Mouse (Mus musculus): ENCODE data around the gene Chkb.
"Not testable (repeated sequence)": the region's sequence is repeated elsewhere in the genome, so short reads cannot be mapped to it uniquely, and the experiment has no call there.

The Chkb gene

GRCm38 (mm10) chr15:89452906-89453864, 23.5 kb upstream of the Chkb start:
- peak; percentile 71 for DNase-seq

GRCm38 (mm10) chr15:89442486-89443070, 12.9 kb upstream of the Chkb start:
- DNase-seq, result peak; percentile 68

- no peak for DNase-seq
Observed at GRCm38 (mm10) chr15:89435878-89436277, 6.2 kb upstream of the Chkb start.

- no peak for DNase-seq
Observed at GRCm38 (mm10) chr15:89434136-89434535, 4.4 kb upstream of the Chkb start.

GRCm38 (mm10) chr15:89432946-89433345, 3.2 kb upstream of the Chkb start:
- peak; percentile 27 for DNase-seq

- DNase-seq, result no peak
Observed at GRCm38 (mm10) chr15:89431806-89432205, 2.1 kb upstream of the Chkb start.

GRCm38 (mm10) chr15:89431271-89431670, 1.6 kb upstream of the Chkb start:
- DNase-seq, result no peak

- DNase-seq, result not testable (repeated sequence)
Observed at GRCm38 (mm10) chr15:89430771-89431170, 1.1 kb upstream of the Chkb start.

- DNase-seq, result no peak
Observed at GRCm38 (mm10) chr15:89430341-89430740, 633 bp upstream of the Chkb start.

GRCm38 (mm10) chr15:89428821-89429351, 822 bp downstream of the Chkb start:
- DNase-seq, result no peak

- no peak for DNase-seq
Observed at GRCm38 (mm10) chr15:89428136-89428790, 1.4 kb downstream of the Chkb start.

- DNase-seq, result no peak
Observed at GRCm38 (mm10) chr15:89426716-89427115, 3.0 kb downstream of the Chkb start.

GRCm38 (mm10) chr15:89425711-89426121, 4.0 kb downstream of the Chkb start, which contains the start of gene Cpt1b:
Cpt1b (minus strand) TSS chr15:89425863.
- DNase-seq, result no peak

GRCm38 (mm10) chr15:89424621-89425020, 5.1 kb downstream of the Chkb start:
- DNase-seq, result no peak

- no peak for DNase-seq
Observed at GRCm38 (mm10) chr15:89421938-89422337, 7.8 kb downstream of the Chkb start.

- peak; percentile 40 for DNase-seq
Observed at GRCm38 (mm10) chr15:89415282-89415681, 14.4 kb downstream of the Chkb start.

- no peak for DNase-seq
Observed at GRCm38 (mm10) chr15:89410118-89410517, 19.6 kb downstream of the Chkb start, which contains the start of gene Syce3. Syce3 (minus strand) TSS chr15:89410503.

- DNase-seq, result no peak
Observed at GRCm38 (mm10) chr15:89406691-89407090, 23.0 kb downstream of the Chkb start.

GRCm38 (mm10) chr15:89404831-89405623, 24.7 kb downstream of the Chkb start:
- DNase-seq, result no peak

- DNase-seq, result no peak
Observed at GRCm38 (mm10) chr15:89402471-89402870, 27.2 kb downstream of the Chkb start.

- DNase-seq, result no peak
Observed at GRCm38 (mm10) chr15:89399716-89400115, 30.0 kb downstream of the Chkb start.

- peak; percentile 83 for DNase-seq
Observed at GRCm38 (mm10) chr15:89398146-89398545, 31.6 kb downstream of the Chkb start.
